Mouse (Mus musculus) gastrocnemius, adult 18-20 months (tissue): ENCODE measurements at regions not wholly inside any gene's neighbourhood (a gene's known extent, or its start where the extent isn't known, plus 50 kb on each side); places are given as distances from the start of the nearest gene placed in this dataset.

ENCODE experiments used
- DNase-seq: peaks from one replicate; pipeline ENCODE4 v3.0.0; 2021; ENCODE audit warnings: low spot score

DNA sequence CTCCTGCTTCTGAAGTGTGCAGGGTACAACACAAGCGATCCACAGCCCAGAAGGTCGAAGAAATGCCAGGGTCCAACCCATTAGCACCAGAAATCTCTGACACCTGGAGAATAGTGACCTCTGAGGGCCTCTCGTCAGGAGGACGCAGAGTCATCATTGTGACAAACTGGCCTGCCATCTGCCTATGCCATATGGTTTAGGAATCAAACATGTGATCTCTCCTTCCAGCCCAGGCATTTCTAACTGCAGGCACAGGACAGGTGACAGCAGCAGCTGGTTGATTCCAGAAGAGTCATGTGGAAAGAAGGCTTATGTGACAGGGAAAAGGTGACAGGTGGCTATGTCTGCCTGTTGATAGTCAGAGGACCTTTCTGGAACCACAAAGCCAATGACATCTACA, 476.0 kb upstream of the Vstm2b start:
- DNase-seq: no peak

DNA sequence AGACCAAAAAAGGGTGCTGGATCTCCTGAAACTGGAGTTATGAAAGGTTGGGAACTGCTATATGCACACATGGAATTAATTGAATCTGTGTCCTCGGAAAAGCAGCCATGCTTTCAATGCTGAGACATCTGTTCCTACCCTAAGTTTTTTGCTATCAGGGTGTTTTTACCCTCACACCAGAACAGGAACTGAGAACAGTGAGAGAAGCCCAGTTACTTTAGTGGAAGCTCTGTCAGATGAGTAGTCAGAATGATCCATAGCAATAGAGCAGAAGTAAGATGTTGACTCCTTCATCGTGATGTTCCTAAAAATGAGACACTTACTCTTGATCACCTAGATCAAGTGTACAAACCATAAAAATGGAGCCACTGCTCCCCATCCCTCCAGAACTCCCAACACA, 468.7 kb upstream of the Vstm2b start:
- no peak for DNase-seq

DNA sequence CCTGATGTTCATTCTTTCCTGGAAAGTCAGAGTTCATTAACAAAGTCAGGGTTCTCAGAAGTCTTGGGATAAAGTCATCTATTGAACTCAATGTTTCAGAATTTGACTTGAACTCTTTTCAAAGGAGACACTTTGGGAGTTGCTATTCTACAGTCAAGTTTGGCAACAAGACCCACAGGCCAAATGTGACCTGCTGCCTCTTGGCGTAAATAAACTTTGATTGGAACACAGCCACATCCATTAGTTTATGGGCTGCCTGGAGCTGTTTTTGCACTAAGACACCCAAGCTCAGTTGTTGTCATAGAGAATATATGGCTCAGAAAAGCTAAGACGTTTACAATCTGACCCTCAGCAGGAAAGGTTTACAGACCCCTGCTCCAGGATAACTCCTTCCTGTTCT, 464.2 kb upstream of the Vstm2b start:
- DNase-seq: peak; percentile 43

- no peak for DNase-seq
Observed at GRCm38 (mm10) chr7:40441128-40441527, 457.0 kb upstream of the Vstm2b start.

GRCm38 (mm10) chr7:40441786-40442185, 456.3 kb upstream of the Vstm2b start:
- no peak for DNase-seq

- no peak for DNase-seq
Observed at GRCm38 (mm10) chr7:40466382-40466781, 431.7 kb upstream of the Vstm2b start.

- no peak for DNase-seq
Observed at GRCm38 (mm10) chr7:40487256-40487655, 410.9 kb upstream of the Vstm2b start.

DNA sequence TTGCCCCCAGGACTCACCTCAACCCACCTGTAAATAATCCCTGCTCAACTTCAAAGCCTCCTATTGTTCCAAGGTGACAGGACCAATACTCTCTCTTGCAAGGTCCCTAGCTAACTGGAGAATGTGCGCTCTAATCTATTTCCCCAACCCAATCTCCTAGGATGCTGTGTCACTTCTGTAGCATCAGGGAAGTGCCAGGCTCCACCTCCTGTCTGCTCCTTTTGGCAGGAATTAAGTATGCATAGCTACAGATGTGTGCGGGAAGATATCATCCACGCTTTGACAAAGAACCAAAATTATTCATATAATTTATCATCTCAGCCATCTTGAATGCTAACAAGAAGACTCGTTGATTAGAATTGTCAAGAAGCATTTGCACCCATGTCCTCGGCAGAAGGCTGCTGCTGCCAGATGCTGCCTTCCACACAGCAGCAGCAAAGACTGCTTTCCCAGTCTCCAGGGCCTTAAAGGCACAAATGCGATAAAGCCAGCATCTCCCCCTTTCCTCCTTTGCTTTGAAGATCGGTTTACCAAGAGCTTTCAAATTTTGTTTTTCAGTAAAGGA, 375.3 kb upstream of the Vstm2b start:
- DNase-seq: no peak

GRCm38 (mm10) chr7:40536601-40537000, 361.5 kb upstream of the Vstm2b start:
- peak; percentile 53 for DNase-seq

- DNase-seq: no peak
Observed at GRCm38 (mm10) chr7:40537621-40538020, 360.5 kb upstream of the Vstm2b start.

GRCm38 (mm10) chr7:40539789-40540188, 358.3 kb upstream of the Vstm2b start:
- DNase-seq: no peak

DNA sequence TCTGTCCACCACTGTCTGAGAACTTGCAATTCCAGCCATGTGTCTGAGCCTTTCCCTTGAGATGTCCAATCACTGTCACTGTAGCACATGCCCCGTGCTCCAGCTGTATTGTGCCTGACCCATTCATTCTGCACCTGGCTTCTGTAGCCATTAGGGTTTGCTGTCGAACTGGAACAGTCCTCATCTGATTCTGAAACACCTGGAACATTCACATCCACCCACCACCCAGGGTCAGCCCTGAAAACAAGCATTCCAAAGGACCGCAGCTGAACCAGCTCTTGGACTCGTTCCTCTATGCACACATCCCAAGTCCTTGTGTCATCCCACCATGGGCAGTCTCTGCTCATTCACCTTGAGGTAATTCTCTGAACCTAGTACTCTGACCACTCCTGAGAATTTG, 356.8 kb upstream of the Vstm2b start:
- no peak for DNase-seq

DNA sequence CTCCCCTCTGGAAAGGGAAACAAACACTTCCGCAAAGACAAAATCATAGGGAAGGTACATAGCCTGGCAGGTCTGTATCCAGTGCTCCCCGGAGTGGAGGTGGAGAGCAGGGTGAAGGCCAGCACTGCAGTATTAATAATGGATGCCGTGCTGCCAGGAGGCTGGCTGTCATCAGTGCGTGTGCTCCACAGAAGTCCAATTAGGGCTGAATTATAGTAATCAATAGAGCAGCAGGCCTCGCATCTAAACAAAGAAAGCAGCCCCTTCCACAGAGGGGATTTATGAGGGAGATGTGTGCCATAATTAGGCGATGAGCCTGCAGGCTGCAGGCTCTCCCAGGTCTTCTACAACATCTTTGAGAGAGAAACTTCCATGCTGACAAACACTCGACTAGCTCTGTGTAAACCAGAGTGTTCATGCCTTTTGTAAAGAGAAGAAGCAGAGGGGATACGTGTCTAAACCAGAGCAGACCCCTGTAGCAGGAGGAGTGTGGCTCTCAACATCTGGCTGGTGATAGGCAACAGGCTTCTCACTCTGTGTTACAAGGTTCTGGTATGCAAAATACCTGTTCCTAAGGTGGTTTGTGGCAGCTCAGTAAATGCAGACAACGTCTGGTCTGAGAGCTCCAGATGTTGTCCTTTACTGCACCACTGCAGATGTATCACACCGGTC, 334.5 kb upstream of the Vstm2b start:
- DNase-seq: no peak

GRCm38 (mm10) chr7:40575971-40576370, 322.2 kb upstream of the Vstm2b start:
- no peak for DNase-seq

DNA sequence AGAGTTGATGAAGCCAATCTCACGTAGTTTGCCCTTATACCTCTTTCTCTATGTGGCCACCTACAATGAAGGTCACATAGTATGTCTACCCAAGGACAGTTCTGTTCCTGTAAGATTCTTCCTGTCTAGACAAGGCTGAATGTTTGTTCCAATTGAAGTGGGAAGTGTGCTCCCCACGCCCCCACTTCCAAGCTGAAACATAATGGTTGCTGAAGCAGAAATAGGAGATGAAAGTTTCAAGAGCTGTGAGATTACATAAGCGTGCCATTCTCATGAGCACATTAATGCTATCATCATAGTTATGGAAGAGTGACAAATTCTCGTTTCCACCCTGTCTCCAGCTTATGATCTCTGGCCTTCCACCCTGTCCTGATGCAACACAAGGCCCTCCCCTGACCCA, 320.8 kb upstream of the Vstm2b start:
- DNase-seq: no peak

GRCm38 (mm10) chr7:40620761-40621160, 277.4 kb upstream of the Vstm2b start:
- no peak for DNase-seq

DNA sequence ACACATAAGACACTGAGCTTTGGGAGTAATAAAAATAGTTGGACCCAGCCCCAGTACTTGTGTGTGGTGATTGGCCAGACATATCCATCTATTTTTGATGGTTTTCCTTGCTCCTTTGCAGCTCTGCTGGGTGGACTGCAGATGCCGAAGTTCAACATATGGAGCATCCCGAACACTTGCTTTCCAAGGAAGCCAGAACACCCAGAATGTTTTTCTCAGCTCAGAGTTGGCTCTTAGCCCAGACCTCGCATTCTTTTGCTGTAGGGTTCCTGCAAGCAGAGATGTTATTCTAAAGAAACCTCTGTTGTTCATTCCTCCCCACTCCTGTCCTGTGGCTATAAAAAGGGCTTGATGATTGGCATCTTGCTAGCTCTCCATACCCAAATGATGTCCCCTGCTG, 275.3 kb upstream of the Vstm2b start:
- DNase-seq: no peak

DNA sequence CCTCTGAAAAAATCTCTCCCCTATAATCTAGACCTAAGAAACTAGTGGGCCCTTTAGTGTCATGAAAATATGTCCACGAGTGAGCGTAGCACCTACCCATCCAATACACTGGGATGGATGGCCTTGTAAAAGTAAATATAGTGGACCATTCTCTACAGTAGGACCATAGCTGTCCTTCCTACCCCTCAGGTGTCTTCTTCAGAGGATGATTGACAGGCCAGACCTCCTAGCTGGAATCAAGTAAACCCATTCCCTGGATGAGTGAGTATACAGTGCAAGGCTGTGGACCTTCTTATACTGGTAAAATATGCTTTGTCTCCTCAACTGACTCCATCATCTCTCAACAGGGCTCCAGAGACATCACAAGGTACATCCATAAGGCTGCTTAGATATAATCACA, 274.8 kb upstream of the Vstm2b start:
- no peak for DNase-seq

DNA sequence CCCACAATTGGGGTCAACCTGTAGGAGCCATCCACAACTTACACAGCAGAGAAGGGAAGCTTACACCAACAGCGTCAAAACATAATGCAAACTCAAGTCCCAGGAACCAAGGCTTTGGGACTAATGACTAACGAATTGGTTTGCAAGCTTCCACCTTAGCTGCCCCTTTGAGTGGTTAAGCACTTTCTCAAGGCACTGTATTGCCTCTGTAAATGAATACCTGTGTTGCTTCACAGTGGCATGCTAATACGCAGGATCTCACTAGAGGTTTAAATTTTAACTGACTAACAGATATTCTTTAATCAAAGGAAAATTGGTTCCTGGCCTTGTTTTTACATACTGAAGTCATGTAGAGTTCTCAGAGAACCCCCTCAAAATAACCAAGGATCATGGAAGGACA, 261.8 kb upstream of the Vstm2b start:
- no peak for DNase-seq

DNA sequence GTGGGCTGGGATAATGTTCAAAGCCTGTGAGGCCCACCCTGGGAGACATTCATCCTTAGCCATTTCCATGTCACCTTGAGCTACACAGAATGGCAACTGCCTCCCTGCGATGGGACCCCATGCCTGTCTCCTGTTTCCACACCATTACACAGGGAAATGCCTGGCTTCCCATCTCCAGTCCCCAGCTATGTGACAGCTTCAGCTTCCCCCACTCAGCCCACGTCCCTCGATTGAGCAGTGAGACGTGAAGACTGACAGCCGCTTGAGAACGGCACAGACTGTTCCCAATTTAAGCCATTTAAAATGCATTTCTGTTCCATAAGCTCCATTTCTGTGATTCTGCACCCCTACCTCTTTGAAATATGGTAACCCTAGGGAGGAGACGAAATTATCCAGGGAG, 243.1 kb upstream of the Vstm2b start:
- no peak for DNase-seq

- no peak for DNase-seq
Observed at GRCm38 (mm10) chr7:40655391-40655790, 242.7 kb upstream of the Vstm2b start.

- DNase-seq: no peak
Observed at GRCm38 (mm10) chr7:40659662-40660061, 238.5 kb upstream of the Vstm2b start.

- no peak for DNase-seq
Observed at GRCm38 (mm10) chr7:40663781-40664180, 234.3 kb upstream of the Vstm2b start.

- no peak for DNase-seq
Observed at GRCm38 (mm10) chr7:40666625-40667024, 231.5 kb upstream of the Vstm2b start.
